In the genomic region with DNA sequence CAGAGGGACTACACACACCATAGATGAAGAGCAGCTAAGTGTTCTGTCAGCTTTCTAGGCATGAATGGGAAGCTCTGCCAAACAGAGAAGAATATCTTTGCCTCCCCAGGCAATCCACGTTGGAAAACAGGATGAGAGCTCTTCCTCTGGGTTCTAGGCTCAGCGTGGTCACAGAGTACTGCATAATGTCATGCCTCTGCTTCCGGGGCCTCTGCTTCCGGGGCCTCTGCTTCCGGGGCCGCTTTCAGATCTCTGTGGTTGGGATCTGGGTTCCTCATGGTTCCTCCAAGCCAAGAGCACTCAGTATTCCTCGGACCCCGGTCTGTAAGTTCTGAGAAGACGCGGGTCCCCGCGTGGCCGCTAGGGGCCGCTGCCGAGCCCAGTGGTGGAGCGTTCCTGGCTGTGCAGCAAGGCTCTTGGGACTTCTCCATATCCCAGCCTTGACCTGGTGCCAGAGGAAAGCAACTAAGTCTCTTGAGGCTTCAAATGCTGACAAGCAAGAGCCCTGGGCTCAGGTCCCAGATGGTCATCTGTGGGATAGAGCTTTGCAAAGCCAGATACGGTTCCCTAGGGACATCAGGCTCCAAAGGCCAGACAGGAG, we compare ENCODE assay signal across 8 mouse cellular contexts. TPM values are rescaled to one million over a fixed set of nuclear protein-coding genes. Genes with fewer than 3 reads are reported as not detected.
DNase-seq lines count a peak whose midpoint lies in the region; ATAC-seq and TF ChIP-seq lines count a peak whose summit lies in the region.

No protein-coding gene starts in this region.

- no peaks in the 10 kb centered on the region for H3K36me3 ChIP-seq in forebrain, embryonic 12.5 days (replicated peaks)

- no peak overlapping the region for H3K27ac ChIP-seq in forebrain, embryonic 12.5 days
- H3K27ac ChIP-seq in layer of hippocampus, adult 2 months: no peak overlapping the region

- 0 out of 2 replicates have a peak, but pooled peaks cover 8% of the 10 kb centered on the region for H3K27me3 ChIP-seq in forebrain, embryonic 12.5 days

- 31% methylated on average over 17 of the region's 17 CpGs for WGBS in forebrain, embryonic 12.5 days

- H3K9ac ChIP-seq in forebrain, embryonic 12.5 days: no peak overlapping the region

- H3K4me2 ChIP-seq in forebrain, embryonic 12.5 days: no peak overlapping the region

- peaks cover 11% of the 10 kb centered on the region for H3K4me1 ChIP-seq in forebrain, embryonic 12.5 days

- TF ChIP-seq CTCF in layer of hippocampus, adult 2 months (conservative IDR thresholded peaks at IDR 0.05): peak; percentile 90

- H3K4me3 ChIP-seq in forebrain, embryonic 12.5 days (replicated peaks): no peak overlapping the region
- no peak overlapping the region for H3K4me3 ChIP-seq in layer of hippocampus, adult 2 months

- peak; percentile 51; the same call in 1 of the 2 replicates for ATAC-seq in forebrain, embryonic 12.5 days (ENCODE audit: low FRiP score)

- peak; percentile 71 for DNase-seq in ES-CJ7 (ENCODE audit: low read depth, low spot score)
- DNase-seq in c-Kit-positive CD71-negative TER-119-negative erythroid progenitor cells, embryonic 14.5 days (ENCODE audit: low read depth): peak; percentile 30
- peak; percentile 90 for DNase-seq in heart, postnatal 4 days
- peak; percentile 54 to 83 for DNase-seq in layer of hippocampus, adult 2 months (ENCODE audit: low spot score in 2 of 2)
- peak; percentile 92 for DNase-seq in lung, postnatal 10 days
- peak; percentile 77 for DNase-seq in ovary, postnatal 36 days (ENCODE audit: low spot score)
- peak; percentile 78 for DNase-seq in thymus, postnatal 14 days

- H3K9me3 ChIP-seq in forebrain, embryonic 12.5 days: no peaks in the 10 kb centered on the region

RNA-seq across cellular contexts. Expression of gene Col15a1, which starts 26.8 kb away (rescaled TPM):
- polyA plus RNA-seq in forebrain, embryonic 12.5 days (2016; fragmentation: Nextera tagmentation; extraction: Ambion mirVana): 4.5 and 5.2 TPM in 2 replicates
- 100 to 1,000 TPM; 165 to 183 TPM for total RNA-seq in heart, postnatal 4 days (2021)
- 1 to 10 TPM; 6.8 to 7.0 TPM for total RNA-seq in layer of hippocampus, adult 2 months (2021)

Comparison
In these comparisons a context has a peak if more than half of its experiments do, and no peak if none do; other contexts are left out.
1. DNase-seq: peak in every context shown above with its lines; median percentile 92 in lung, postnatal 10 days; 90 in heart, postnatal 4 days; 78 in thymus, postnatal 14 days; 77 in ovary, postnatal 36 days; 71 in ES-CJ7; 68 in layer of hippocampus, adult 2 months; 30 in c-Kit-positive CD71-negative TER-119-negative erythroid progenitor cells, embryonic 14.5 days.
2. RNA of gene Col15a1, which starts 26.8 kb away (total RNA-seq): 165 to 183 TPM in heart, postnatal 4 days; 6.8 to 7.0 TPM in layer of hippocampus, adult 2 months; every median in the first group is over 10 times any median in the second.